Mouse (Mus musculus) left cerebral cortex, adult 2 months (tissue): ENCODE measurements around the gene Ssx9. TPM values are rescaled to one million over a fixed set of nuclear protein-coding genes. Genes with fewer than 3 reads are reported as not detected.
"Not testable (repeated sequence)": the region's sequence is repeated elsewhere in the genome, so short reads cannot be mapped to it uniquely, and the experiment has no call there.

Experiments used
- DNase-seq, 2 experiments: peaks; one replicate each; pipeline ENCODE4 v3.0.0; 2021 to 2022; ENCODE audit warnings: low spot score in 2 of 2, mixed read lengths in 1 of 2; ENCODE audit errors: extremely low spot score in 1 of 2
- H3K27ac ChIP-seq: fragments of 200-600 bp; 2 replicates; pipeline ENCODE4 v1.8.1; 2022
- H3K4me3 ChIP-seq: fragments of 200-600 bp; 2 replicates; pipeline ENCODE4 v1.8.1; 2022
- CTCF ChIP-seq: fragments of 200-600 bp; IDR thresholded peaks from 2 replicates; pipeline ENCODE4 v1.8.1; 2022; ENCODE audit warnings: antibody characterized with exemption, mild to moderate bottlenecking, moderate library complexity
- intact Hi-C: fragments of 180-260 bp; cut with DNase I; formaldehyde crosslinking; loops from one replicate; pipeline ENCODE4 v1.15.1; 2025
- long read RNA-seq, 2 experiments: library from polyadenylated mRNA; stranded (forward); transcript quantifications; one replicate each; pipeline ENCODE4 v2.0.0; 2021; ENCODE audit warnings: borderline mapping rate in 2 of 2
- total RNA-seq, 2 experiments: library from RNA; stranded (reverse); gene quantifications; 2 replicates each; pipeline ENCODE4 v1.2.3; 2021

Gene Ssx9
- not detected for total RNA-seq
- long read RNA-seq, experiment 1: 0 reads
- long read RNA-seq, experiment 2: 0 reads

DNA sequence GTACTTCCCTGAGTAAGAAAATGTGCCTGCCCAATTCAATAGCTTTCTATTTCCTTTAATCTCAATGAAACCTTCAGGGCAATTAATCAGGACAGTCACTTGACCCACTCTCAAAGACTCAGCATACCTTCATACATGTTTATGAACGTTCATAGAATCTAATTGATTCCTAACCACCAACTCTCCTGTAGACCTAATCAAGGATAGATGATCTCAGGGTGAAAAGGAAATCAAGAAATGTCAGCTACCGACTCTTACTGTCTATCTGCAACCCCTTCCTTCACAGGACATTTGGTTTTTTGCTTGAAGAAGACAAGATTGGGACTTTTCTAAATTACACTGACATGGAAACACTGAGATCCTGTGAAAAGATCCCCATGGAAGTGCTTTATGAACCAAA, at the start of gene Ssx9:
Gene Ssx9, plus strand, starts transcription at position 301 of the 400 bp plus-strand sequence.
- intact Hi-C loops, H3K27ac ChIP-seq, DNase-seq, H3K4me3 ChIP-seq: not testable (repeated sequence)

DNA sequence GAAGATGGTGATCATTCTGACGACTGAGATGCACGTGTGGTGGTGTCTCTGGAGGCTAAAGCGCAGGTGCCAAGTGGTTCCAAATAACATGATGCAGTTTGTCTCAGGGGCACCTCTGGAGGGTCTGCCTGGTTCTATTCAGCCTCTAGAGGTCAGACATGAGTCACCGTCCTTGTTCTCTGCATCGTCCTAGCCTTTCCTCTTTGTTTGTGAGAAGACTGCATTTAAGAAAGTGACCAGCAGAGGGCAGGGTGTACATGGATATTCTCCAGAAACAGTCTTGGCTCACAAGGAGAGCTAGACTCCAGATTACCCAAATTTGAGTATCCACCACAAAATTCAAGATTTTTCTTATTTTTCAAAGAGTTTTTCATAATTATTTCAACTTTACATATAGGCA, 15.3 kb upstream of the Ssx9 start:
- DNase-seq: peak; percentile 21 to 23
- H3K27ac ChIP-seq: no peak overlapping the region
- intact Hi-C loops: loop anchor here (5.0 to 10.0 kb wide), 2 partner anchors 121 to 222 kb away; no protein-coding TSS in a partner anchor
- no peak overlapping the region for H3K4me3 ChIP-seq
- TF ChIP-seq CTCF: peak; percentile 44

DNA sequence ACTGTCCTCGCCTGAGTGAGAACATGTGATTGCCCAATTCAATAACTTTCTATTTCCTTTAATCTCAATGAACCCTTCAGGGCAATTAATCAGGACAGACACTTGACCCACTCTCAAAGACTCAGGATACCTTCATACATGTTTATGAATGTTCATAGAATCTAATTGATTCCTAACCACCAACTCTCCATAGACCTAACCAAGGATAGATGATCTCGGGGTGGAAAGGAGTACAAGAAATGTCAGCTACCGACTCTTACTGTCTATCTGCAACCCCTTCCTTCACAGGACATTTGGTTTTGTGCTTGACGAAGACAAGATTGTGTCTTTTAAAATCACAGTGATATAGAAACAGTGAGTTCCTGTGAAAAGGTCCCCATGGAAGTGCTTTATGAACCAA, 55.2 kb downstream of the Ssx9 start, which contains the start of gene Ssxb5:
Gene Ssxb5, plus strand, starts transcription at position 301 of the 400 bp plus-strand sequence.
- H3K27ac ChIP-seq, intact Hi-C loops, DNase-seq, H3K4me3 ChIP-seq: not testable (repeated sequence)

Other genes with a start within 250 kb of the Ssx9 start
- gene Gm14459, start 223.5 kb upstream of the Ssx9 start, total RNA-seq: not detected
- not detected for gene Ssxb6, start 200.2 kb upstream of the Ssx9 start, total RNA-seq
- gene Ssxb3, start 156.6 kb upstream of the Ssx9 start, total RNA-seq: not detected
- gene Ssxb8, start 57.6 kb upstream of the Ssx9 start, total RNA-seq: not detected
- not detected for gene Ssxb5, start 55.3 kb downstream of the Ssx9 start, total RNA-seq
- gene Gm6592, start 95.6 kb downstream of the Ssx9 start, total RNA-seq: not detected
- not detected for gene Gm5751, start 125.8 kb downstream of the Ssx9 start, total RNA-seq
- gene B630019K06Rik, start 143.9 kb downstream of the Ssx9 start, total RNA-seq: 10 to 100 TPM; 31.4 to 35.0 TPM
- not detected for gene Fthl17b, start 214.5 kb downstream of the Ssx9 start, total RNA-seq
- gene Fthl17c, start 228.1 kb downstream of the Ssx9 start, total RNA-seq: not detected
- not detected for gene Fthl17d, start 238.3 kb downstream of the Ssx9 start, total RNA-seq